Mouse (Mus musculus) hindbrain, postnatal 0 days (tissue): ENCODE measurements at regions not wholly inside any gene's neighbourhood (a gene's known extent, or its start where the extent isn't known, plus 50 kb on each side); places are given as distances from the start of the nearest gene placed in this dataset.

Source experiments
- ATAC-seq: fragments of 200-750 bp; cut with Nextera tagmentation; 2 replicates; pipeline ENCODE4 v1.8.0; 2017; ENCODE audit warnings: mild to moderate bottlenecking, moderate TSS enrichment, moderate library complexity
- DNase-seq: peaks from one replicate; pipeline ENCODE4 v3.0.0-alpha.2; 2015; ENCODE audit warnings: low spot score
- H3K27ac ChIP-seq: fragments of 300-500 bp; sonication (generic); 2 replicates; pipeline ENCODE4 v1.5.1; 2014; ENCODE audit warnings: mild to moderate bottlenecking
- H3K27me3 ChIP-seq: fragments of 300-500 bp; sonication (generic); 2 replicates; pipeline ENCODE4 v1.6.1; 2014; ENCODE audit warnings: low read length, mixed read lengths; ENCODE audit not compliant: insufficient read depth
- H3K36me3 ChIP-seq: fragments of 300-500 bp; sonication (generic); 2 replicates; pipeline ENCODE4 v1.6.1; 2014; ENCODE audit warnings: low read length, mixed read lengths; ENCODE audit not compliant: insufficient read depth
- H3K4me1 ChIP-seq: fragments of 300-500 bp; sonication (generic); 2 replicates; pipeline ENCODE4 v1.6.1; 2014; ENCODE audit warnings: antibody characterized with exemption, low read length, mixed read lengths; ENCODE audit not compliant: insufficient read depth
- H3K4me2 ChIP-seq: fragments of 300-500 bp; sonication (generic); 2 replicates; pipeline ENCODE4 v1.6.1; 2014; ENCODE audit warnings: low read depth, mild to moderate bottlenecking, low read length, moderate library complexity, mixed read lengths
- H3K4me3 ChIP-seq: fragments of 300-500 bp; sonication (generic); 2 replicates; pipeline ENCODE4 v1.5.1; 2014; ENCODE audit warnings: low read length
- H3K9ac ChIP-seq: fragments of 300-500 bp; sonication (generic); replicated peaks from 2 replicates; pipeline ENCODE4 v1.6.1; 2014; ENCODE audit warnings: mild to moderate bottlenecking, low read length, moderate library complexity, mixed read lengths
- H3K9me3 ChIP-seq: fragments of 300-500 bp; sonication (generic); 2 replicates; pipeline ENCODE4 v1.6.1; 2016; ENCODE audit warnings: low read length, mixed read lengths
- CTCF ChIP-seq: IDR thresholded peaks from 2 replicates; pipeline ENCODE4 v1.5.1; 2016; ENCODE audit warnings: antibody characterized with exemption, control low read depth, low read depth
- WGBS: fragments of 180-500 bp; shearing (Covaris S2); extraction: QIAGEN DNeasy Blood & Tissue Kit; methylation state at CpG from one replicate; pipeline ENCODE4 v1.1.7; 2014; 5-methylcytosine and 5-hydroxymethylcytosine counted together

DNA sequence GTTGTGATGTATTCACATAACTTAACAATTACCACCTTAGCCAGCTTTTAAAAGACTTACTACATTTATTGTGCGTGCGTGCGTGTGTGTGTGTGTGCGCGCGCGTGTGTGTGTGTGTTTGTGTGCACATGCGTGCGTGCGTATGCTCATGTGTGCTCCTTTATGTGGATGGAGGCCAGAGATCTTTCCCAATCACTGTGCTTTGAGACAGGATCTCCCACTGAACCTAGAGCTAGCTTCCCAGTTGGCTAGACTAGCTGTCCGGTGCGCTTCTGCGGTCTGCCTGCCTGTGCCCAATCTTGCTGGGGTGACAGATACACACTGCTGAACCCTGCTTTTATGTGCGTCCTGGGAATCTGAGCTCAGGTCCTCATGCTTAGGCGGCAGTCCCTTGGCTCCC lies 50.1 kb upstream of the Arhgap29 start:
- no peak for TF ChIP-seq CTCF
- H3K36me3 ChIP-seq: no peaks in the 10 kb centered on the region

DNA sequence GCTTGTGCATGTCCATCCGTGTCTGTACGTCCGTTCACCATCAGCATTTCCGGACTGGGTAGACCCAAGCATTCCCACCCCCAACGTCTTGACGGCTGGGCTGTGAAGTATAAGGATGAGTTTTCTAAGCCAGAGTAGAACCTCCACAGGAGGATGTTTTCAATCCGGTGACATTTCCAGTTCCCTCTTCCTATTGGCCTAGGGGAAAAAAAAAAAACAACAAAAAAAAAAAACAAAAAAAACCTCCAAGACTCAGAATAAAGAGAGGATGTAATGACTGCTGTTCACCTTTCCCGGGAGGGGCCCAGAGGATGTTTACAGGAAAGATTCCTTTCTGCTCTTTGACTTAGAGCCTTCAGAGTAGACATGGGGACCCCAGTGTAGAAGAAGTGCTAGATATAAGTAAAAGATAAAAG lies 51.9 kb upstream of the Arhgap29 start:
- H3K9me3 ChIP-seq: no peaks in the 10 kb centered on the region
- DNase-seq (no peak), ATAC-seq (no peak)
- WGBS: 83% methylated on average over 8 of the region's 8 CpGs
- TF ChIP-seq CTCF: no peak
- no peaks in the 10 kb centered on the region for H3K4me1 ChIP-seq
- no peak overlapping the region for H3K27ac ChIP-seq
- H3K27me3 ChIP-seq: no peaks in the 10 kb centered on the region
- no peak overlapping the region for H3K4me3 ChIP-seq
- H3K4me2 ChIP-seq: no peak overlapping the region
- no peak overlapping the region for H3K9ac ChIP-seq
- H3K36me3 ChIP-seq: no peaks in the 10 kb centered on the region

More for the DNA sequence above, 50.1 kb upstream of the Arhgap29 start:
- H3K9ac ChIP-seq: no peak overlapping the region
- H3K4me3 ChIP-seq: no peak overlapping the region
- H3K4me1 ChIP-seq: no peaks in the 10 kb centered on the region
- DNase-seq (no peak), ATAC-seq (no peak)
- no peaks in the 10 kb centered on the region for H3K27me3 ChIP-seq
- WGBS: 93% methylated on average over 15 of the region's 15 CpGs
- no peaks in the 10 kb centered on the region for H3K9me3 ChIP-seq
- H3K4me2 ChIP-seq: no peak overlapping the region
- H3K27ac ChIP-seq: no peak overlapping the region

DNA sequence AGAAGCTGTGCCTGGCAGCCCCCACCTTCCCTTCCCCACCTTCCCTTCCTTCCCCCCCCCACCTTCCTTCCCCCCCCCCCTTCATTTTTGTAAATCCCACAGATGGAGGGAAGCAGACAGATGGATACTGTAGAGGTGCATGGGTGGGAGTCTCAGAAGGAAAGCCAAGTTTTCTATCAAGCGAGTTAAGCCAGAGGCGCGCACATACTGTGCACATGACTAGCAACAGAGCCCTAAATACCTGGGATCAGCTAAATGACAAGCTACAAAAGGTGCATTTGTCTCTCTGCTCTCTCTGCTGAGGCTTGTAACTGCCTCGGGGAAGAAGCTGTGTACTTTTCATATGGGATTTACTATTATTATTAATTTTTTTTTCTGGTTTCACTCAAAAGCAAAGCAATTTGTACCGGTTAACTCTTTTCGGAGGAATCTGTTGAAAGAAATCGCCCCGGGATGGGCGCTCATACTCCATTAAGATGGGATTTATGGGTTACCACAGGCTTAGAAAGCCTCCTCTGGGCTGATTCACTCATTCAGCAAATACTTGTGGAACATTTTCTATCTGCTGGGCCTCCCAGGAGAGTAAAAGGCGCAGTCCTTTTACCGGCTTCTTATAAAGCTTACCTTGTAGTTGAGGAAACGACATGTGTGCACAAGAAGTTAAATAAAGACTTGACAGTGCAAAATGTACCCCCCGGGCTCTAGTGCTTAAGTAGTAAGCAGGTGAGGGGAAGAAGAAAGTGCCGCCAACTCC lies 54.3 kb upstream of the Arhgap29 start:
- TF ChIP-seq CTCF: no peak
- Histone ChIP-seq H3K4me1 (no peaks in the 10 kb centered on the region), H3K36me3 (no peaks in the 10 kb centered on the region), H3K27me3 (no peaks in the 10 kb centered on the region), H3K27ac (no peak overlapping the region), H3K9ac (no peak overlapping the region), H3K4me2 (no peak overlapping the region), H3K4me3 (no peak overlapping the region), H3K9me3 (no peaks in the 10 kb centered on the region)
- WGBS: 75% methylated on average over 14 of the region's 14 CpGs
- ATAC-seq: no peak
- no peak for DNase-seq

DNA sequence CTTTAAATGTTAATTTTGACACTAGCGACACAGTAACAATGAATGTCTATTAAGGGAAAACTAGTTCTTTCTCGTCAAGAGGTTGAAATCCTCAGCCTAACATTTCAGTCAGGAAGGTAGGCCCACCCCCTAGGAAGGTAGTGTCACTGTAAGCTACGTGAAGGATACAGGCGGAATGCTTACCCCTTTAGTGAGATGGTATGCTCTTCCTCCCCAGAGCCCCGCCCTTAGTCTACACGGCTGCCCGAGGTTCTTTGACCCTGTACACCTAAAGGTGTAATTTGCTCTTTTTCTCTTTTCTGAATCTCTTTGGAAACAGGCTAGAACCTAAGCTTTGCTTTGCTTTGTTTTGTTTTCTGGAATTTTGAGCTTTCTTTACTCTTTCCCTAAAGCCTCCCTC lies 58.7 kb upstream of the Arhgap29 start:
- no peak overlapping the region for H3K4me3 ChIP-seq
- no peak for TF ChIP-seq CTCF
- WGBS: 79% methylated on average over 7 of the region's 7 CpGs

DNA sequence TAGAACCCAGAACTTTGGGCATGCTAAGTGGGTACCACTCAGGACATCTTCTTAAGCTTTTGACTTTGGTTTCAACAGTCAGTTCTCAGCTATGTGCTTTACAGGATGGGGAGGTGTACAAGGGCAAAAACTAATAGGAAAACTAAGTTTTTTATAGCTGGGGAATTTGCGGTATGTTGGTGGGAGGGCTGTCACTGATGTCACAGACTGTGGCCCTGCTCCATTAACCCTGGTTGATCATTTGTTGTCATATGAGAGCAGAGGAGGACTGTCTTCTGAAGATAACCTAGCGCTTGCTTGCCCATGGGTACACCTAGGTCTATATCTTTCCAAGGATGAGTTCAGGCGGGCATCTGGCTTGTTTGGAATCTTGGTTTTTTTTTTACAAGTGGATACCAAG lies 59.7 kb upstream of the Arhgap29 start:
- DNase-seq: no peak
- Histone ChIP-seq H3K36me3 (no peaks in the 10 kb centered on the region), H3K4me1 (no peaks in the 10 kb centered on the region), H3K9me3 (no peaks in the 10 kb centered on the region), H3K27ac (no peak overlapping the region), H3K27me3 (no peaks in the 10 kb centered on the region), H3K9ac (no peak overlapping the region), H3K4me2 (no peak overlapping the region), H3K4me3 (no peak overlapping the region)
- no peak for TF ChIP-seq CTCF
- no peak for ATAC-seq
- 88% methylated on average over 3 of the region's 3 CpGs for WGBS

More for the DNA sequence above, 58.7 kb upstream of the Arhgap29 start:
- Histone ChIP-seq H3K4me2 (no peak overlapping the region), H3K36me3 (no peaks in the 10 kb centered on the region), H3K27me3 (no peaks in the 10 kb centered on the region), H3K9ac (no peak overlapping the region), H3K4me1 (no peaks in the 10 kb centered on the region), H3K9me3 (no peaks in the 10 kb centered on the region), H3K27ac (no peak overlapping the region)
- DNase-seq (no peak), ATAC-seq (no peak)

GRCm38 (mm10) chr3:121891338-121891737 lies 61.0 kb upstream of the Arhgap29 start:
- DNase-seq: no peak
- TF ChIP-seq CTCF: no peak
- no peaks in the 10 kb centered on the region for H3K4me1 ChIP-seq
- H3K4me3 ChIP-seq: no peak overlapping the region
- no peak overlapping the region for H3K27ac ChIP-seq
- H3K4me2 ChIP-seq: no peak overlapping the region
- no peaks in the 10 kb centered on the region for H3K36me3 ChIP-seq
- H3K27me3 ChIP-seq: no peaks in the 10 kb centered on the region
- no peak for ATAC-seq
- WGBS: 68% methylated on average over 9 of the region's 9 CpGs
- H3K9ac ChIP-seq: no peak overlapping the region
- H3K9me3 ChIP-seq: no peaks in the 10 kb centered on the region

- H3K27me3 ChIP-seq: no peaks in the 10 kb centered on the region
- DNase-seq (no peak), ATAC-seq (no peak)
- H3K9ac ChIP-seq: no peak overlapping the region
- no peak overlapping the region for H3K4me3 ChIP-seq
- no peak for TF ChIP-seq CTCF
- no peaks in the 10 kb centered on the region for H3K4me1 ChIP-seq
- 34% methylated on average over 5 of the region's 5 CpGs for WGBS
- H3K27ac ChIP-seq: no peak overlapping the region
- H3K36me3 ChIP-seq: no peaks in the 10 kb centered on the region
- H3K4me2 ChIP-seq: no peak overlapping the region
- no peaks in the 10 kb centered on the region for H3K9me3 ChIP-seq
Measured at GRCm38 (mm10) chr3:121890563-121890962, 61.8 kb upstream of the Arhgap29 start.
